Mouse (Mus musculus): ENCODE data around the gene Itga10.
"Not testable (repeated sequence)": the region's sequence is repeated elsewhere in the genome, so short reads cannot be mapped to it uniquely, and the experiment has no call there.

The Itga10 gene

GRCm38 (mm10) chr3:96645018-96645649, at the start of gene Itga10:
TSS of gene Itga10 (plus strand) at chr3:96645584.
- DNase-seq (ENCODE audit: low spot score) = peak; percentile 43

GRCm38 (mm10) chr3:96595661-96596060, 49.7 kb upstream of the Itga10 start:
- DNase-seq (ENCODE audit: low spot score) = no peak

GRCm38 (mm10) chr3:96596228-96596707, 49.1 kb upstream of the Itga10 start, which contains the start of gene Ankrd34a:
TSS of gene Ankrd34a (plus strand) at chr3:96596636.
- DNase-seq (ENCODE audit: low spot score) = no peak

DNA sequence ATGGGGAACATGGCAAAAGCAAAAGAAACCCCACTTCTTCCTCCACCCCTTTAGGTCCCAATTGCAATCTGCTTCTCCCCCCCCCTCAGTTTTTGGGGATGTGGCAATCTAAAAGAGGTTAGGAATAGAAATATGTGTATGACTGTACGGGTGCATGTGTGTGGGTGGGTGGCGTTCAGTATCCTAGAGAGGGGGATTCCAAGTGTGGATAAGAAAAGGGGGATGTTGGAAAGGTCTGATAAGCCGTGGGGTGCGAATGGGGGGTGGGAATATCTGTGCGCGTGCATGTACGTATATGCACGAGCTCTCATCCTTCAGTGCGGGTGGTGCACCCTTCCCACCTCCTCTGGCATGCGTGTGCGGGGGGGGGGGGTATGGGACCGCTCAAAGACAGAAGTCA, 48.5 kb upstream of the Itga10 start:
- DNase-seq (ENCODE audit: low spot score) = no peak

- DNase-seq (ENCODE audit: low spot score) = no peak
Observed at GRCm38 (mm10) chr3:96597435-96597891, 47.9 kb upstream of the Itga10 start.

DNA sequence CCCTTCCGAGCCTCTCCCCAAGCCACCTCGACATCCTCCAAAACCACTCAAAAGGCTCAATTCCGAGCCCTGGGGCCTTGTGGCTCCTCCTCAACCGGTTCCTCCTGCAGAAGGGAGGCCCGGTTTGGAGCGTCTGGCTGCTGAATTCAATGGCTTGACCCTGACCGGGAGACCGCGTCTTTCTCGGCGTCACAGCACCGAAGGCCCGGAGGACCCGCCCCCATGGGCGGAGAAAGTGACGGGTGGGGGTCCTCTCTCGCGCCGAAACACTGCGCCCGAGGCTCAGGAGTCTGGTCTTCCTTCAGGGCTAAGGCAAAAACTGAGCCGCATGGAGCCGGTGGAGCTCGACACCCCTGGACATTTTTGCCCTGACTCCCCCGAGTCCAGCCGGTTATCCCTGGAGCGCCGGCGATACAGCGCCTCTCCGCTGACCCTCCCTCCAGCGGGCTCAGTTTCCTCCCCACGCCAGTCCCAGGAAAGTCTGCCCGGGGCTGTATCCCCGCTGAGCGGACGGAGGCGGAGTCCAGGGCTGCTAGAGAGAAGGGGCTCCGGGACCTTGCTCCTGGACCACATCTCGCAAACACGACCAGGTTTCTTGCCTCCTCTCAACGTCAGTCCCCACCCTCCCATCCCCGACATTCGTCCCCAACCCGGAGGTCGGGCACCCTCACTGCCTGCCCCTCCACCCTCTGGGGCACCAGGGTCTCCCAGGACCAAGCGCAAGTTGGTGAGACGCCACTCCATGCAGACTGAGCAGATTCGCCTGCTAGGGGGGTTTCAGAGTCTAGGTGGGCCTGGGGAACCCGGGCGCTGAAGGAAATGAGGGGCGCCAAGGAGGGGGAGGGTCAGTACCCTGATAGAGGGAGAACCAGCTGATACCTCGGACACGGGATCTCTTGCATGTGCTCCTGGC, 47.0 kb upstream of the Itga10 start:
- DNase-seq (ENCODE audit: low spot score) = peak; percentile 52

GRCm38 (mm10) chr3:96599069-96599393, 46.4 kb upstream of the Itga10 start:
- DNase-seq (ENCODE audit: low spot score) = no peak

GRCm38 (mm10) chr3:96599411-96599810, 46.0 kb upstream of the Itga10 start:
- DNase-seq (ENCODE audit: low spot score) = no peak

DNA sequence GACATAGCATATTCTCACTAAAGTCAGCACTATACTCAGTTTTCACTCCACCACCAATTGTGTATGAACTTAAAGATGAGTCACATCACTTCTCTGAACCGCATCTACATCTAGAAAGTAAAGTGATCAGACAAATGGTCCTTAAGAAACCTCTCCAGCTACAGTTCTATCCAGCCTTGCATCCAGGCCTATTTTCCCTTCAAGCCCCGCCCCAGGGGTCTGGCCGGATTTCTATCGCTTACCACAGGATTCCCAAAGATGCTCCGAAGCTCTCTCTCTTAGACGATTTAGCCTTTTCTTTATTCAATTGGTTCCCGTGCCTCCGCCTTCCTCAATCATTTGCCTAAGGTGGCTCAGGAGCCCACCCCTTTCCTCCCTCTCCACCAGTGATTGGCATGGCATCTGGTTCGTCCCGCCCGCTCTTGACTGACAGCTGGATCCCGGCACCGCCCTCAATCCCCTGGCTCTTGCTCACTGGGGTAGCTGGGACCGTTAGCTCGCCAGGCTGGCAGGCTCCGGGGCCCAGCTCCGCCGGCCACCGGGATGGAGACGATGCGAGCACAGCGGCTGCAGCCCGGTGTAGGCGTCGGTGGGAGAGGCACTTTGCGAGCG, 44.6 kb upstream of the Itga10 start, which contains the start of gene Lix1l:
Gene Lix1l (plus strand): TSS at position 511 of the 612 bp plus-strand sequence.
- peak; percentile 78 for DNase-seq (ENCODE audit: low spot score)

- DNase-seq (ENCODE audit: low spot score) = peak; percentile 26
Observed at GRCm38 (mm10) chr3:96601251-96601787, 44.1 kb upstream of the Itga10 start.

GRCm38 (mm10) chr3:96601941-96602703, 43.3 kb upstream of the Itga10 start:
- DNase-seq (ENCODE audit: low spot score) = no peak

DNA sequence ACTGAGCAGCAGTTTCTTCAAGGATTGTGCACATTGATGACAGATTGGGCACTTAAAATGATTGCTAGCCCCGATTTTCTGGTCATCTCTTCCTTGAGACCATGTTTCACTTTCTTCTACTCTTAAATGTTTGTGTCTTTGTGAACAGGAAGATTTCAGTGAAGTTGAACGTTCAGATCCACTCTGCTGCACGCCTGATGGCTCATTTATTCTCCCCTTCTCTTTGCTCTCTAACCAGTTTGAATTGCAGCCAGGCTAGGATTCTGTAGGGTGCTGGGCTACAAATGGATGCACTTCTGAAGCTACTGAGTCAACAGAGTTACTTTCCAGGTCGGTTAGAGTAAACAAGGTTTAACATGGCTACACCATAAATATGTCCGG, 42.7 kb upstream of the Itga10 start:
- no peak for DNase-seq (ENCODE audit: low spot score)

DNA sequence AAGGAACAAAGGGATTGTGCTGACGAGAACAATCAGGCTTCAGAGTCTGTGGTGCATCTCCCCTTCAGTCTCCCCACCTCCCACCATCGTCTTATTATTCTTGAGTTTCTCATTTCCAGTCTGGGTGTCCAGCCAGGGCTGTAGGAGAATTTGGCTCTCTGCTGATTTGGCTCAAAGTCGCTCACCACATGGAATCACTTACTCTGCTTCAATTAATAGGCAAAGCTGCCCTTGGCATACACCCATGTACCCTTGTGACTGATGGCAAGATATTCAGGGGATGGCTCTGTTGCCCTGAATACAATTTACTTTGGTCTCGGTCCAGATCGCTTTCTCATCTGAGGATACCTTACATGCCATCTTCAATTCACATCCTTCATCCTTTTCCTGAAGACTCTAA, 42.1 kb upstream of the Itga10 start:
- no peak for DNase-seq (ENCODE audit: low spot score)

DNA sequence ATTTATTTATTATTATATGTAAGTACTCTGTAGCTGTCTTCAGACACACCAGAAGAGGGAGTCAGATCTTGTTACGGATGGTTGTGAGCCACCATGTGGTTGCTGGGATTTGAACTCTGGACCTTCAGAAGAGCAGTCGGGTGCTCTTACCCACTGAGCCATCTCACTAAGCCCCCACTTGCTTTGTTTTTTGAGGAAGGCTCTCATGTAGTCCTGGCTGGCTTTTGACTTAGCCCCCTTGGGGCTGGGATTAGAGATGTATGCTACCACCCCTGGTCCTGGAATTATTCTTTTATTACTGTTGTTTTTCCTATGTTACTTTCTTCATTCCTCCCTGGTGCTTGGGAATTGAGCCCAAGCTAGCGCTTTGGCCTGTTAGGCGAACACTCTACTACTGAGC, 39.4 kb upstream of the Itga10 start:
- DNase-seq (ENCODE audit: low spot score) = not testable (repeated sequence)

- no peak for DNase-seq (ENCODE audit: low spot score)
Observed at GRCm38 (mm10) chr3:96606618-96607017, 38.8 kb upstream of the Itga10 start.

DNA sequence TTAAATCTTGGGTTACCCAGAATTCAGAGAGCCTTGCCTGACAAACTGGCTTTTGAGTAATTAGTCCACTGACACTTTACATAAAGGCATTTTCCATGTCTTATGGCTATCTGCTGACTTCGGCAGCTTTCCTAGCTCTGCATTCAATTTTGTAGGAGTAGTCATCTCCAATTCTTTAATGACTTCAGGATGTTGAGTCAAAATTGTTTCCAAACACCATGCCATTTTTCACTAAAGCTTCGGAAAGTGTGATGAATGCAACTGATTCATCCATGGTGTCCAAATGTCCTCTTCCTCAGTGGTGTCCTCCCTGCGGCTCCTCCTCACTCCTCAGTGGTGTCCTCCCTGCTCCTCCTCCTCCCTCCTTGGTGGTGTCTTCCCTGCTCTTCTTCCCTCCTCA, 27.4 kb upstream of the Itga10 start:
- DNase-seq (ENCODE audit: low spot score) = no peak

- DNase-seq (ENCODE audit: low spot score) = no peak
Observed at GRCm38 (mm10) chr3:96623201-96623600, 22.2 kb upstream of the Itga10 start.

GRCm38 (mm10) chr3:96629729-96630600, 15.4 kb upstream of the Itga10 start, which contains the start of gene Rbm8a:
TSS of gene Rbm8a (plus strand) at chr3:96629933.
- peak; percentile 93 for DNase-seq (ENCODE audit: low spot score)

- no peak for DNase-seq (ENCODE audit: low spot score)
Observed at GRCm38 (mm10) chr3:96632058-96632457, 13.3 kb upstream of the Itga10 start.

DNA sequence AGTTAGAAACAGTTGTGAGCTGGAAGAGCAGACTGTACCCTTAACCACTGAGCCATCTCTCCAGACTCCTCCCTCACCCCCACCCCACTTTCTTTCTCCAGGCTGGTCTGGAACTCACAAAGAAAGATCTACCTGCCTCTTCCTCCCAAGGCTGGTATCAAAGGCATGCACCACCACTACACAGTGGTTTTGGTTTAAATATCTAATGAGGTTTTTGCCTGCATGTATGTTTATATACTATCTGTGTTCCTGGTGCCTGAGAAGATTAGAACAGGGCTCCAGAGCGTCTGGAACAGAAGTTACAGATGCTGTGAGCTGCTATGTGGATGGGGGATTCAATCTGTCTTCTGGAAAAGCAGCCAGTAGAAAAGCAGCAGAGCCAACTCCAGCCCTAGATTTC, 11.4 kb upstream of the Itga10 start:
- DNase-seq (ENCODE audit: low spot score) = no peak

All from urinary bladder, postnatal 25 days (tissue).